Mouse (Mus musculus) duodenum, adult 2 months (tissue): Measurements from ENCODE around the gene Bdnf. TPM values are rescaled to one million over a fixed set of nuclear protein-coding genes. Genes with fewer than 3 reads are reported as not detected.

Source experiments
- polyA plus RNA-seq: library from polyadenylated mRNA; depleted of rRNA; stranded (reverse); fragments of >200 nt; gene quantifications from 2 replicates; pipeline ENCODE4 v1.2.3, GENCODE M21; 2012; ENCODE audit warnings: low replicate concordance; rRNA removed

The Bdnf gene
- 0.02 TPM in 1 of 2 replicates, not detected in the other for polyA plus RNA-seq

DNA sequence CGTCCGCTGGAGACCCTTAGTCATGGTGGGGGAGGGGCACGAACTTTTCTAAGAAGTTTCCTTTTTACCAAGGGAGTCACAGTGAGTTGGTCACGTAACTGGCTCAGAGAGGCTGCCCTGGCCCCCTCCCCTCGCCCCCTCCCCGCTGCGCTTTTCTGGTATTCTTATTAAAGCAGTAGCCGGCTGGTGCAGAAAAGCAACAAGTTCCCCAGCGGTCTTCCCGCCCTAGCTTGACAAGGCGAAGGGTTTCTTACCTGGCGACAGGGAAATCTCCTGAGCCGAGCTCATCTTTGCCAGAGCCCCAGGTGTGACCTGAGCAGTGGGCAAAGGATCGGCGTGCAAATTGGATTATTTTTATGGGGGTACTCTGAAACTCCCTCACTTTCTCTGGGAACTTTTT lies at the start of gene Bdnf:
Bdnf (plus strand) TSS at position 169 of the 400 bp plus-strand sequence.

Other genes starting within 250 kb of the Bdnf start
- gene Lin7c, start 216.2 kb downstream of the Bdnf start, polyA plus RNA-seq, result 2.6 and 2.9 TPM in 2 replicates
- gene Lgr4, start 242.9 kb downstream of the Bdnf start, polyA plus RNA-seq, result 17.9 and 18.9 TPM in 2 replicates